Mouse (Mus musculus) forebrain, embryonic 16.5 days (tissue): ENCODE results near the gene Snd1. TPM values are rescaled to one million over a fixed set of nuclear protein-coding genes. Genes with fewer than 3 reads are reported as not detected.

Experiments
- ATAC-seq: fragments of 200-750 bp; cut with Nextera tagmentation; 2 replicates; pipeline ENCODE4 v1.8.0; 2017; ENCODE audit warnings: mild to moderate bottlenecking, moderate library complexity
- H3K27ac ChIP-seq: fragments of 300-500 bp; sonication (generic); 2 replicates; pipeline ENCODE4 v1.5.1; 2014; ENCODE audit warnings: low read length, control low read depth
- H3K27me3 ChIP-seq: fragments of 300-500 bp; sonication (generic); replicated peaks from 2 replicates; pipeline ENCODE4 v1.6.1; 2014; ENCODE audit warnings: low read length; ENCODE audit not compliant: control insufficient read depth, insufficient read depth
- H3K36me3 ChIP-seq: fragments of 300-500 bp; sonication (generic); 2 replicates; pipeline ENCODE4 v1.6.1; 2014; ENCODE audit not compliant: control insufficient read depth, insufficient read depth
- H3K4me1 ChIP-seq: fragments of 300-500 bp; sonication (generic); replicated peaks from 2 replicates; pipeline ENCODE4 v1.6.1; 2014; ENCODE audit warnings: low read length; ENCODE audit not compliant: control insufficient read depth, insufficient read depth
- H3K4me2 ChIP-seq: fragments of 300-500 bp; sonication (generic); 2 replicates; pipeline ENCODE4 v1.6.1; 2014; ENCODE audit warnings: mild to moderate bottlenecking, low read length, control low read depth
- H3K4me3 ChIP-seq: fragments of 300-500 bp; sonication (generic); replicated peaks from 2 replicates; pipeline ENCODE4 v1.5.1; 2014; ENCODE audit warnings: mild to moderate bottlenecking, low read length, control low read depth
- H3K9ac ChIP-seq: fragments of 300-500 bp; sonication (generic); replicated peaks from 2 replicates; pipeline ENCODE4 v1.6.1; 2014; ENCODE audit warnings: low read depth, low read length, control low read depth
- H3K9me3 ChIP-seq: fragments of 300-500 bp; sonication (generic); 2 replicates; pipeline ENCODE4 v1.6.1; 2016; ENCODE audit warnings: low read length; ENCODE audit not compliant: control insufficient read depth
- WGBS: fragments of 180-500 bp; shearing (Covaris S2); extraction: QIAGEN DNeasy Blood & Tissue Kit; methylation state at CpG from one replicate; pipeline ENCODE4 v1.1.7; 2014; 5-methylcytosine and 5-hydroxymethylcytosine counted together
- polyA plus RNA-seq: library from polyadenylated mRNA; unstranded; fragments of >200 nt; fragmentation: Nextera tagmentation; extraction: Ambion mirVana; gene quantifications from 2 replicates; pipeline ENCODE4 v1.2.1, GENCODE M21; 2015

The Snd1 gene
- polyA plus RNA-seq, 1 experiment from 2014 or later: 81.0 TPM

DNA sequence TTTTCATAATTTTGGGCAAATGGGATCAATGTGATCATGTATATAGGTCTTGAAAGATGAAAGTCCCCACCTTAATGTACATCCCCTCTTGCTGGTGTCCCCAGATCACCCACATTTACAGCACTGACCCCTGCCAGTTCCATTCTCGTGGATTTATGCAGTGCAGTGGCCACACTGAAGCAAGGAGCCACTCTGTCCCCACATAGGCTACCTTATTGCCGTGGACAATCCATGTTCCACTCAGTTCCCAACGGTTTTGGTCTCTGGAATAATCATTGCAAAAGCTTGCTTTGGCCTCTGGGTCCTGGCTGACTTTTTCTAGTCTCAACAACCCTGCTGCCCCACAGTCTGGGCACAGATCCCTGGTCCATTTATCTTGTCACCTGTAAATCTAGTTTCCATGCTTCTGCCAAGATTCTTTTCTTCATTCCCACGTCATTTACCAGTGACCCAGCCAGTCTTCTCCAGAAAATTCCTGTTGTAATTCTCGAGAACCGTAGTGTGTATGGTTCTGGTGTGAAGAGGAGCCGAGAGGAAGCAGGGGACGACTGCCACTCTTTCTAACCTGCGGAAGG, 375.5 kb downstream of the Snd1 start:
- 91% methylated on average over 9 of the region's 9 CpGs for WGBS
- H3K36me3 ChIP-seq: no peaks in the 10 kb centered on the region
- no peak for ATAC-seq
- H3K4me1 ChIP-seq: peaks cover 38% of the 10 kb centered on the region
- H3K4me3 ChIP-seq: no peak overlapping the region
- H3K27ac ChIP-seq: no peak overlapping the region
- no peak overlapping the region for H3K4me2 ChIP-seq
- no peak overlapping the region for H3K9ac ChIP-seq
- H3K9me3 ChIP-seq: no peaks in the 10 kb centered on the region
- 0 out of 2 replicates have a peak, but pooled peaks cover 3% of the 10 kb centered on the region for H3K27me3 ChIP-seq

DNA sequence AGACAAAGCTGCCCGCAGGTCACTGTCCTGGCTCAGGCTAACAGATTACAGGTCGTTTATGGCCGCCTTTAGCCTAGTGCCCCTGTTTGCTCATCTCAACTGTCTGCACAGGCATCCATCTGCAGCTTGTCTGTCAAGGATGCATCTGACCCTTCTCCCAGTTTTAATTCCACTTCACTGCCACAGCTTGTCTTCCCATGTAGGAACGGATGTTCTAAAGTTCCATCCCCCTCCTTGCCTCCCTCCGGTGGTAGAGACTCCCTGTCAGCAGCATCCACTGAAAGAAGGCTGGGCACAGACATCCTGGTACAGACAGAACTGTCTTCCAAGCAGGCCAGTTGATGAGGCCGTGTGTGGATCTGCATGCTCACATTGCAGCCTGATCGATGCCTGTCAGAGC, 377.4 kb downstream of the Snd1 start:
- Histone ChIP-seq H3K27ac (no peak overlapping the region), H3K9ac (no peak overlapping the region), H3K4me1 (peaks cover 34% of the 10 kb centered on the region), H3K4me2 (no peak overlapping the region), H3K4me3 (no peak overlapping the region), H3K27me3 (peaks cover 3% of the 10 kb centered on the region; the same call in 1 of the 2 replicates), H3K9me3 (no peaks in the 10 kb centered on the region), H3K36me3 (no peaks in the 10 kb centered on the region)
- WGBS: 62% methylated on average over 7 of the region's 7 CpGs
- no peak for ATAC-seq

DNA sequence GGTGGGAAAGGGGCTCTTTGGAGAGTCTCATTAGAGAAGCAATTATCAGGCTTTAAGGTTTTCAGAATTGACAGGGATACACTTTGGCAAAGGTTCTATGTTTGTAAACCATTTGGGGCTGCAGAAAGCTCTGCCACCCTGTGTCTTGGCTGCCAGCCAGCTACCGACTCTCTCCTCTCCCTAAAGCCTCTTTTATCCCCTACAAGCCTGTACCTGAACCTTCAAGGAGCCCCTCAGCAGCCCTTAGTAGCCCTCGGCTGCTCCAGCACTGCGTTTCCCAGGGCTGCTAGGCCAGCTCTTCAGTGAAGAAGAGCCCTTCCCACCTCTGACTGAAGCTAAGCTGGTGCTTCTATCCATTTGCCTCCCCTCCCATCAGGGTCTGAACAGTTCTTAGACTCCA, 378.2 kb downstream of the Snd1 start:
- no peak overlapping the region; the same call in 1 of the 2 replicates for H3K9ac ChIP-seq
- H3K36me3 ChIP-seq: no peaks in the 10 kb centered on the region
- no peak overlapping the region for H3K4me2 ChIP-seq
- no peak overlapping the region for H3K27ac ChIP-seq
- H3K27me3 ChIP-seq: peaks cover 3% of the 10 kb centered on the region; the same call in 1 of the 2 replicates
- no peak overlapping the region for H3K4me3 ChIP-seq
- 5% methylated on average over 3 of the region's 3 CpGs for WGBS
- peaks cover 34% of the 10 kb centered on the region for H3K4me1 ChIP-seq
- H3K9me3 ChIP-seq: no peaks in the 10 kb centered on the region
- peak; percentile 56 for ATAC-seq

DNA sequence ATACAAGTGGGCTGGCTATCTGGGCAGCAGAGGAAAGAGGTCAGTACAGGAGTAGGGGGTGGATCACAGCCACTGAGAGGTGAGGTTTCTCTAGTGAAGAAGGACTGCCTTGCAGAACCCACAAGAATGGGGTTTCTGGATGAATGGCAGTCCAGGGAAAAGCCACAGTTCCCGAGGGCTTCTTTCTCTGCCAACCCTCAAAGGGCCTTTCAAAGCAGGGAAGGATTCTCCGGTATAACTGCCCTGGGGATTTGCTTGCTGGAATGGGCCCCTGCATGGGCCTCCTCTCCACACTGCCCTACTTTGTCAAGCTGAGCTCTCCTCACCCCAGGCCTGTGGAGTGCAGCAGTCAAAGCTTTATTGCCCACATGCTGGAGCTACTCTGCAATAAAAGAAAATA, 378.7 kb downstream of the Snd1 start:
- Histone ChIP-seq H3K9me3 (no peaks in the 10 kb centered on the region), H3K4me1 (peaks cover 29% of the 10 kb centered on the region), H3K4me3 (no peak overlapping the region), H3K27me3 (peaks cover 3% of the 10 kb centered on the region; the same call in 1 of the 2 replicates), H3K36me3 (no peaks in the 10 kb centered on the region), H3K27ac (no peak overlapping the region), H3K4me2 (no peak overlapping the region), H3K9ac (no peak overlapping the region; the same call in 1 of the 2 replicates)
- 6% methylated on average over 2 of the region's 2 CpGs for WGBS
- no peak; the same call in 1 of the 2 replicates for ATAC-seq

DNA sequence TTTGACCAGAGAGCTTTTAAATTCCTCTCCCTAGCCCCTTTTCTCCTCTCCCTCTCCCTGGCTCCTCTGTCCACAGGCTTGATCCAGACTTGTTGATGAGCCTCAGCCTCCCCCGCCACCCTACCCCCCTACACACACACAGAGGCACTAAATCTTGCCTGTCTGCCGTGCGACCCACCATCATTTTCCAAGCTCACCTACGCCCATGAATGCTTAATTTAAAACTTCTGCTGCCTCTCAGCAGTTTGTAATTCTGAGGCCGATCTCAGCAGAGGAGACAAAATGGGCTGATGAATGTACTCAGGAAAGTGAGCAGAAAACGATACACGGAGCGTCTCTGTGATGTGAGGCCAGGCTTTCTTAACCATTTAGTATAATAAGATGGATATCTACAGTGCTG, 379.7 kb downstream of the Snd1 start:
- H3K4me1 ChIP-seq: peaks cover 20% of the 10 kb centered on the region
- no peak overlapping the region for H3K27ac ChIP-seq
- no peak overlapping the region for H3K9ac ChIP-seq
- WGBS: 51% methylated on average over 8 of the region's 8 CpGs
- no peak for ATAC-seq
- no peak overlapping the region for H3K4me3 ChIP-seq
- H3K36me3 ChIP-seq: no peaks in the 10 kb centered on the region
- no peaks in the 10 kb centered on the region for H3K9me3 ChIP-seq
- no peak overlapping the region for H3K4me2 ChIP-seq
- peaks cover 3% of the 10 kb centered on the region; the same call in 1 of the 2 replicates for H3K27me3 ChIP-seq

DNA sequence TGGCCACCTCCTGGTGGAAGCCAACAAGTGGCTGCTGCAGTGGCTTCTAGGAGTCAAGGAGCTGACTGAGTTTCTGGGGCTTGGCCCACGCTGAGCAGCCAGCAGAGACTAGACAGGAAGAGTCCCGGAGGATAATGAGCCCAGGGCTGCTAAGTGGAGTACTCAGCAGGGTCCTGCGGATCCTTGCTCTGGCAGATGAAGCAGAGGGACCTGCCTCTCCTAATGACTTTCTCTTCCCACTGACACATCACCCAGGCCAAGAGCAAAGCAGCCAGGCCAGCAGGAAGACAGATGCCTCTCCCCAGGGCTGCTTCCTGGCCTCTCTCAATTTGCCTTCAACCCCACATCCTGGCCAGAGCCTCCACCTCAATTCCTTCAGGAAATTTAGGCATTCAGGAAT, 380.5 kb downstream of the Snd1 start:
- Histone ChIP-seq H3K27me3 (peaks cover 3% of the 10 kb centered on the region; the same call in 1 of the 2 replicates), H3K9ac (no peak overlapping the region), H3K36me3 (no peaks in the 10 kb centered on the region), H3K4me1 (peaks cover 20% of the 10 kb centered on the region), H3K9me3 (no peaks in the 10 kb centered on the region), H3K27ac (no peak overlapping the region), H3K4me2 (no peak overlapping the region), H3K4me3 (no peak overlapping the region)
- WGBS: 39% methylated on average over 3 of the region's 3 CpGs
- ATAC-seq: no peak

DNA sequence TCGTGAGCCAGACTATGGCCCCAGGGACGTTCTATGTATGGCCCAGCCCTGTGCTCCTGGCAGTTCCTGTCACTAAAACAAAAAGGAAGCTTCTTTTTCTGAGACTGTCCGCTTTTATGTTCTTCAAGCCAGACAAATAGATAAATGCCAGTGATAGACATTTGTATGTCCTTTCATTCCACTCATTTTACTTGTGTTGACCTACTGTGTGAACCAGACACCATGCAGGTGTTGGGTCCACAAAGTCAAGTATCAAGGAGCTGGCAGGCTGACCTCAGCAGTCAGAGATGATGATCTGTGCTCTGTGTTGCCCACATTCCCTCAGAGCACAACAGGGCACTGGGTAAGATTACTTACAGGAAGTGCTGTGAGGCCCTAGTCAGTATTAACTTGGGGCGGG, 381.9 kb downstream of the Snd1 start:
- no peak for ATAC-seq
- Histone ChIP-seq H3K9ac (no peak overlapping the region), H3K27me3 (peaks cover under 1% of the 10 kb centered on the region; the same call in 1 of the 2 replicates), H3K36me3 (no peaks in the 10 kb centered on the region), H3K4me2 (no peak overlapping the region), H3K4me3 (no peak overlapping the region), H3K27ac (no peak overlapping the region), H3K9me3 (no peaks in the 10 kb centered on the region), H3K4me1 (peaks cover 20% of the 10 kb centered on the region)
- 90% methylated on average over 4 of the region's 4 CpGs for WGBS

DNA sequence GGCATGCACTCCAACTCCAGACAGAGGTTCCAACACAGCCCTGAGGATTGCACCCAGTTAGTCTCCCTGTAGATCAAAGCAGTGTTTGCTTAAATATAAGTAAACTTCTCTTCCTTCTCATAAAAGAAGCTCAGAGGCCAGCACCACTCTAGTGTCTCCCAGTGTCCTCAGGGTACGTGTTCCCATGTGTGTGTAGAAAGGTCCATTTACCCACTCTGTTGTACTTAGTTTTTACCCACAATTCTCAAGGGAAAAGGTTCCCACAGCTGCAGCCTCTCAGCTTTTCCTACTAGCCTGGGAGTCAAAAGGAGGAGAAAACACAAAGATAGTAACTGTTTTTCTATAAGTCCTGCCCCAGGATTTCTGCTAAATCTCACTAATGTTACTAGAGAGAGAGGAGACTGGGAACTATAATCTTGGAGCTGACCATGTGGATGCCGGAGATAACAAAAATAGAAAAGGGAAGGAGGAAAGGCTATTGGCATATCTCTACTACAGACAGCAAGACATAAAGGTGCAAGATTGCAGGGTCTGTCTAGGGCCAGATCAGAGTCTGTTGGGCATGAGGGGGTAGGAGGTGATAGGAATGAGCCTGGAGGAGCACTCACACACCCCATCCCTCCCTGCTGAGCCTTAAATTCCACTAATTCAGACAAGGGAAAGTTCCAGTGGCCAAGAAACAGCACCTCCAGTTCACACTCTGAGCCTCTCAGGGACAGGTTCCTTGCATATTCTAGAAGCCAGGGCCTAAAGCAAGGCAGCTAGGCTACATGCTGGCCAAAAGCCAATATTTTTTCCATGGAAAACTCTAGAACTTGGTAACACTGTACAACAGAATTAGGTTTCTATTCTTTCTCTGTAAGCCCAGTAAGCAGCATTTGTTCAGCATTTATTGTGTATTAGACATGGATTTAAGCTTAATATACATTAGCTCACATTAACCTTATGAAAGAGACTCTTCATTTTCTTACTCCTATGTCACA, 382.6 kb downstream of the Snd1 start:
- H3K36me3 ChIP-seq: no peaks in the 10 kb centered on the region
- H3K4me3 ChIP-seq: no peak overlapping the region
- no peak overlapping the region for H3K4me2 ChIP-seq
- peaks cover 17% of the 10 kb centered on the region for H3K4me1 ChIP-seq
- H3K27ac ChIP-seq: no peak overlapping the region
- H3K9ac ChIP-seq: no peak overlapping the region
- no peaks in the 10 kb centered on the region; the same call in 1 of the 2 replicates for H3K27me3 ChIP-seq
- 80% methylated on average over 2 of the region's 2 CpGs for WGBS
- no peaks in the 10 kb centered on the region for H3K9me3 ChIP-seq
- no peak for ATAC-seq

DNA sequence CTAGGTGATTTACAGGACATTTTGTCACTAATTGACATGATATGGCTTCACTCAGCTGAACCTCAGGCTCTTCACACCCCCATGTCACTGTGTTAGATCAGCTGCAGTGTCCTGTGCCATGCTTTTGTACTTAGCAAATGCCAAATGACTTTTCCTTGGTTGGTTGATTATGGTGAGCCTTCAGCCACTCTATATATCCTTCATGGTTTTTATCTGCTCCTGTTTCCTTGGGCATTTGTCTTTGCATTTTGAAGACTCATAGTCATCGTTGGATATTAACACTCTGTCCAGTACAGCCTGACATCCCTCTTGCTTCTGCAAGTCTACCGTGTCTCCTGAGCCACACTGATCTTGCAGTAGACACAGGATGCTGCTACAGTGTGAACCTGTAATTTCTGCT, 384.2 kb downstream of the Snd1 start:
- no peaks in the 10 kb centered on the region; the same call in 1 of the 2 replicates for H3K27me3 ChIP-seq
- no peaks in the 10 kb centered on the region for H3K9me3 ChIP-seq
- peaks cover 1% of the 10 kb centered on the region; the same call in 1 of the 2 replicates for H3K4me1 ChIP-seq
- ATAC-seq: no peak
- no peaks in the 10 kb centered on the region for H3K36me3 ChIP-seq
- no peak overlapping the region for H3K4me2 ChIP-seq
- no peak overlapping the region for H3K9ac ChIP-seq
- no peak overlapping the region for H3K27ac ChIP-seq
- H3K4me3 ChIP-seq: no peak overlapping the region
- WGBS: 84% methylated on average over 2 of the region's 2 CpGs
